ENCODE assay signal across 7 mouse cellular contexts in genomic region chr12:105963012-105963572, GRCm38 (mm10). TPM values are rescaled to one million over a fixed set of nuclear protein-coding genes. Genes with fewer than 3 reads are reported as not detected.
A peak's percentile ranks its signal among the peaks of the same experiment; 100 is the strongest.
DNase-seq lines count a peak whose midpoint lies in the region; ATAC-seq lines count a peak whose summit lies in the region.

No protein-coding gene starts in this region.

- 0 out of 2 replicates have a peak, but pooled peaks have one; percentile 38 for ATAC-seq in heart, embryonic 16.5 days (replicated peaks; ENCODE audit: extremely low read depth, insufficient read depth, low FRiP score)
- ATAC-seq in limb, embryonic 15.5 days (ENCODE audit: insufficient number of reproducible peaks, low FRiP score, low TSS enrichment, low read depth), result peak; percentile 45; the same call in 1 of the 2 replicates
- no peak; the same call in 1 of the 2 replicates for ATAC-seq in midbrain, embryonic 13.5 days

- 3% methylated on average over 30 of the region's 30 CpGs for WGBS in heart, embryonic 16.5 days
- 5% methylated on average over 30 of the region's 30 CpGs for WGBS in limb, embryonic 15.5 days
- WGBS in midbrain, embryonic 13.5 days, result 4% methylated on average over 30 of the region's 30 CpGs

- peak overlapping the region; percentile 71 for H3K9ac ChIP-seq in heart, embryonic 16.5 days (ENCODE audit: low read length)
- peak overlapping the region; percentile 37 for H3K9ac ChIP-seq in limb, embryonic 15.5 days
- peak overlapping the region; percentile 60 for H3K9ac ChIP-seq in midbrain, embryonic 13.5 days (replicated peaks)

- H3K27me3 ChIP-seq in heart, embryonic 16.5 days (ENCODE audit: control insufficient read depth, insufficient read depth, low read length), result peaks cover 19% of the 10 kb centered on the region
- H3K27me3 ChIP-seq in limb, embryonic 15.5 days, result peaks cover 46% of the 10 kb centered on the region
- H3K27me3 ChIP-seq in midbrain, embryonic 13.5 days, result peaks cover 20% of the 10 kb centered on the region

- 0 out of 2 replicates have a peak, but pooled peaks cover 3% of the 10 kb centered on the region for H3K4me1 ChIP-seq in brown adipose tissue, adult 24 weeks (ENCODE audit: control insufficient read depth, insufficient read depth, insufficient read length, low read length)
- H3K4me1 ChIP-seq in heart, embryonic 16.5 days (ENCODE audit: control insufficient read depth, insufficient read depth, low read length), result peaks cover 6% of the 10 kb centered on the region; the same call in 1 of the 2 replicates
- peaks cover 31% of the 10 kb centered on the region for H3K4me1 ChIP-seq in limb, embryonic 15.5 days
- H3K4me1 ChIP-seq in midbrain, embryonic 13.5 days (replicated peaks), result peaks cover 51% of the 10 kb centered on the region

- H3K27ac ChIP-seq in brown adipose tissue, adult 24 weeks (replicated peaks; ENCODE audit: low read depth, low read length), result no peak overlapping the region
- H3K27ac ChIP-seq in heart, embryonic 16.5 days (ENCODE audit: low read length), result no peak overlapping the region
- no peak overlapping the region for H3K27ac ChIP-seq in limb, embryonic 15.5 days
- no peak overlapping the region for H3K27ac ChIP-seq in midbrain, embryonic 13.5 days

- H3K36me3 ChIP-seq in heart, embryonic 16.5 days (ENCODE audit: control insufficient read depth, insufficient read depth), result no peaks in the 10 kb centered on the region
- H3K36me3 ChIP-seq in limb, embryonic 15.5 days, result no peaks in the 10 kb centered on the region
- H3K36me3 ChIP-seq in midbrain, embryonic 13.5 days, result no peaks in the 10 kb centered on the region

- peak overlapping the region; percentile 69 for H3K4me3 ChIP-seq in brown adipose tissue, adult 24 weeks (ENCODE audit: insufficient read depth, low read depth, low read length)
- peak overlapping the region; percentile 80 for H3K4me3 ChIP-seq in heart, embryonic 16.5 days (ENCODE audit: low read length)
- H3K4me3 ChIP-seq in limb, embryonic 15.5 days, result peak overlapping the region; percentile 51
- H3K4me3 ChIP-seq in midbrain, embryonic 13.5 days (replicated peaks), result peak overlapping the region; percentile 45

- H3K9me3 ChIP-seq in heart, embryonic 16.5 days (replicated peaks; ENCODE audit: control insufficient read depth, low read length), result no peaks in the 10 kb centered on the region; the same call in 1 of the 2 replicates
- no peaks in the 10 kb centered on the region for H3K9me3 ChIP-seq in limb, embryonic 15.5 days
- H3K9me3 ChIP-seq in midbrain, embryonic 13.5 days, result no peaks in the 10 kb centered on the region

- peak; percentile 12 for DNase-seq in right cerebral cortex, adult 18-20 months
- DNase-seq in right cerebral cortex, postnatal 14 days, result no peak
- DNase-seq in frontal cortex, postnatal 25 days (ENCODE audit: low spot score in 2 of 2), result no peak

- H3K4me2 ChIP-seq in heart, embryonic 16.5 days (ENCODE audit: low read depth, low read length), result peak overlapping the region; percentile 99
- H3K4me2 ChIP-seq in limb, embryonic 15.5 days, result peak overlapping the region; percentile 96
- H3K4me2 ChIP-seq in midbrain, embryonic 13.5 days (replicated peaks), result peak overlapping the region; percentile 86

RNA-seq across cellular contexts. Expression of gene Vrk1, which starts 46.9 kb away (rescaled TPM):
- polyA plus RNA-seq in brown adipose tissue, adult 24 weeks (2012; ENCODE audit: insufficient read depth, insufficient read length, missing spikeins), result 7.8 and 10.2 TPM in 2 replicates
- 40.8 and 50.5 TPM in 2 replicates for polyA plus RNA-seq in heart, embryonic 16.5 days (2015; fragmentation: Nextera tagmentation; extraction: Ambion mirVana)
- 49.1 and 51.8 TPM in 2 replicates for polyA plus RNA-seq in limb, embryonic 15.5 days (2015; fragmentation: Nextera tagmentation; extraction: Ambion mirVana)
- 50.9 and 55.9 TPM in 2 replicates for polyA plus RNA-seq in midbrain, embryonic 13.5 days (2015; fragmentation: Nextera tagmentation; extraction: Ambion mirVana)
